Mouse (Mus musculus): ENCODE measurements around the gene Ube2ql1. TPM values are rescaled to one million over a fixed set of nuclear protein-coding genes. Genes with fewer than 3 reads are reported as not detected.

Ube2ql1 gene
- 0.13 and 3.3 TPM in 2 replicates for polyA plus RNA-seq (2012; rRNA removed; ENCODE audit: low replicate concordance)

GRCm38 (mm10) chr13:69739759-69740135 is at the start of gene Ube2ql1:
TSS of gene Ube2ql1 (minus strand) at chr13:69739889.

Other genes with a start within 250 kb of the Ube2ql1 start
- gene Nsun2, start 206.1 kb downstream of the Ube2ql1 start, polyA plus RNA-seq (2012; rRNA removed; ENCODE audit: low replicate concordance), result 71.1 and 104 TPM in 2 replicates
- 9.3 and 17.7 TPM in 2 replicates for gene Tent4a, start 205.3 kb downstream of the Ube2ql1 start, polyA plus RNA-seq (2012; rRNA removed; ENCODE audit: low replicate concordance)
- 2.4 and 7.6 TPM in 2 replicates for gene Srd5a1, start 128.4 kb downstream of the Ube2ql1 start, polyA plus RNA-seq (2012; rRNA removed; ENCODE audit: low replicate concordance)
- gene Med10, start 62.5 kb upstream of the Ube2ql1 start, polyA plus RNA-seq (2012; rRNA removed; ENCODE audit: low replicate concordance), result 29.7 and 53.3 TPM in 2 replicates